Mouse (Mus musculus): Measurements from ENCODE around the gene Ldoc1. TPM values are rescaled to one million over a fixed set of nuclear protein-coding genes. Genes with fewer than 3 reads are reported as not detected.

The Ldoc1 gene
- total RNA-seq (2014; rRNA removed): 5.8 and 7.7 TPM in 2 replicates
- 11.8 and 12.2 TPM in 2 replicates for polyA plus RNA-seq (2015; fragmentation: Nextera tagmentation; extraction: Ambion mirVana)

DNA sequence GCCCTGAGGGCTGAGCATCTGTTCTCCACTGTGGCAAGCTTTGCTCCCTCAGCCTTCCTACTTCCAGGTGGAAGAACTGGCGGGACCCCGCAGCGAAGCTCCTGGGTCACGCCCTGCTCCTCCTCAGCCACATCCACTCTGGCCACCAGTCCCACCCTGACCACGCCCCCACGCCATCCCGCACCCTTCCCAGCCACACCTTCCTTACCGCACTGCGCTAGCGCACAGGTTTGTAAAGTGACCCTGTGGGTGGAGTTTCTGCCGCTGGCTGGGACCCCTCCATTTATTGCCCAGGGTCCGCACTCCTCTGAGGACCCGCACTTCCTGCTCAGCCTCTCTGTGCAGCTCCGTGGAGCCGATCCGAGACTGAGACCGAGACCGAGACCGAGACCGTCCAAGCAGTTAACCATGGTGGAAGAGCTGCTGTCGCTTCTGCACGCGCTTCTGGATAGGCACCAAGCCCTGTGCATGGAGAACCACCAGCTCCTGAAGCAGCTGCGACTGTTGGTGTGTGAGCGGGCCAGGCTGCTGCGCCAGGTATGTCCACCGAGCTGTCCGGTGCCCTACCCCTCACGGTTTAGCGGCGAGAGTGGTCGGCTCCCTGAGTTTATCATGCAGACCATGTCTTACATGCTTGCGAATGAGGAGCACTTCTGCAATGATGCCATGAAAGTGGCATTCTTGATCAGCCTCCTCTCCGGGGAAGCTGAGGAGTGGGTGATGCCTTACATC lies at the start of gene Ldoc1:
TSS of gene Ldoc1 (plus strand) at position 196 of the 732 bp plus-strand sequence.
- H3K4me1 ChIP-seq (ENCODE audit: insufficient read depth, low read length): no peaks in the 10 kb centered on the region
- H3K4me2 ChIP-seq (ENCODE audit: low read depth, low read length): peak within 1 kb of the TSS; percentile 56
- ATAC-seq (peak; percentile 45), DNase-seq (ENCODE audit: low spot score) (peak; percentile 1)
- no peak within 1 kb of the TSS for H3K27ac ChIP-seq
- peaks cover 3% of the 10 kb centered on the region; the same call in 1 of the 2 replicates for H3K9me3 ChIP-seq (ENCODE audit: low read length)
- no peaks in the 10 kb centered on the region for H3K36me3 ChIP-seq (ENCODE audit: insufficient read depth, low read length)
- H3K4me3 ChIP-seq (ENCODE audit: low read length): peak within 1 kb of the TSS; percentile 29
- H3K9ac ChIP-seq (replicated peaks; ENCODE audit: low read length): no peak within 1 kb of the TSS
- TF ChIP-seq CTCF (IDR thresholded peaks at IDR 0.05; ENCODE audit: low read depth): no peak
- H3K27me3 ChIP-seq (ENCODE audit: insufficient read depth, low read length): no peaks in the 10 kb centered on the region
- WGBS: 48% methylated on average over 34 of the region's 34 CpGs

- Histone ChIP-seq H3K9ac (replicated peaks; ENCODE audit: low read length) (no peak overlapping the region), H3K36me3 (ENCODE audit: insufficient read depth, low read length) (no peaks in the 10 kb centered on the region), H3K4me1 (ENCODE audit: insufficient read depth, low read length) (no peaks in the 10 kb centered on the region), H3K9me3 (ENCODE audit: low read length) (peaks cover 3% of the 10 kb centered on the region; the same call in 1 of the 2 replicates), H3K4me2 (ENCODE audit: low read depth, low read length) (no peak overlapping the region), H3K27ac (no peak overlapping the region), H3K4me3 (ENCODE audit: low read length) (no peak overlapping the region), H3K27me3 (ENCODE audit: insufficient read depth, low read length) (no peaks in the 10 kb centered on the region)
- ATAC-seq (no peak), DNase-seq (ENCODE audit: low spot score) (no peak)
- 91% methylated on average over 7 of the region's 7 CpGs for WGBS
- TF ChIP-seq CTCF (IDR thresholded peaks at IDR 0.05; ENCODE audit: low read depth): no peak
These were observed 834 bp downstream of the Ldoc1 start for GRCm38 (mm10) chrX:61710131-61710530.

DNA sequence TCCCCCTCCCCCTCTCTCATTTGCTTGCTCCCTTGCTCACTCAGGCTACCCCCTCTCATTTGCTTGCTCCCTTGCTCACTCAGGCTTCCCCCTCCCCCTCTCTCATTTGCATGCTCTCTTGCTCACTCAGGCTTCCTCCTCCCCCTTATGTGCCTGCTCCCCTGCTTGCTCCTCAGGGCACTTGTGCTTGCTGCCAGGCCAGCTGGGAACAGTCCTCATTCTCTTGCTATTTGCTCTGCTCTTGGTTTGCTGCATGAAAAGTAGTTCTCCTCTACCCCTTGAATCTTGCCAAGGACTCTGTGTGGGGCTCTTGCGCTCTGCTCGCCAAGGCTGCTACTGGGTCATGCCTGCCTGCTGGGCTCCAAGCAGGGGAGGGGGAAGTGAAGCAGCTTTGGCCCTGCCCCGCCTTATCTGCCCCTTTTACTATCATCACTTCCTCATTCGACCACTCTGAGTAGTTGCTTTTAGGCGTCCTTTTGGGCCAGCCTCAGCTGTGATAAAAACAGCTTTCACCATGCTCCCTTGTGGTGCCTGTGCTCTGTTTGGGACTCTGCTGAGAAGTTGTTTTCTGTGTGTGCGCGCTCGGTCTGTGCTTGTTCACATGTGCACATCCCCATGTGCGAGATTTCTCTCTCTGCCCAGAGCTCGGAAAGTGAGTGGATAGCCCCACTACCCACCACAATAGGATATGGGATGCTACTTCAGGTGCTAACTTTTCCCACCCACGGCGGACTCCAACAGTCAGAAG lies 13.2 kb downstream of the Ldoc1 start:
- peak overlapping the region; percentile 27; the same call in 1 of the 2 replicates for H3K4me2 ChIP-seq (ENCODE audit: low read depth, low read length)
- DNase-seq (ENCODE audit: low spot score) (peak; percentile 40), ATAC-seq (peak; percentile 85)
- no peaks in the 10 kb centered on the region for H3K36me3 ChIP-seq (ENCODE audit: insufficient read depth, low read length)
- H3K27me3 ChIP-seq (ENCODE audit: insufficient read depth, low read length): no peaks in the 10 kb centered on the region
- H3K4me1 ChIP-seq (ENCODE audit: insufficient read depth, low read length): no peaks in the 10 kb centered on the region
- H3K9me3 ChIP-seq (ENCODE audit: low read length): no peaks in the 10 kb centered on the region
- H3K9ac ChIP-seq (replicated peaks; ENCODE audit: low read length): no peak overlapping the region
- WGBS: 40% methylated on average over 12 of the region's 12 CpGs
- H3K27ac ChIP-seq: peak overlapping the region; percentile 4; the same call in 1 of the 2 replicates
- H3K4me3 ChIP-seq (ENCODE audit: low read length): no peak overlapping the region
- no peak for TF ChIP-seq CTCF (IDR thresholded peaks at IDR 0.05; ENCODE audit: low read depth)

DNA sequence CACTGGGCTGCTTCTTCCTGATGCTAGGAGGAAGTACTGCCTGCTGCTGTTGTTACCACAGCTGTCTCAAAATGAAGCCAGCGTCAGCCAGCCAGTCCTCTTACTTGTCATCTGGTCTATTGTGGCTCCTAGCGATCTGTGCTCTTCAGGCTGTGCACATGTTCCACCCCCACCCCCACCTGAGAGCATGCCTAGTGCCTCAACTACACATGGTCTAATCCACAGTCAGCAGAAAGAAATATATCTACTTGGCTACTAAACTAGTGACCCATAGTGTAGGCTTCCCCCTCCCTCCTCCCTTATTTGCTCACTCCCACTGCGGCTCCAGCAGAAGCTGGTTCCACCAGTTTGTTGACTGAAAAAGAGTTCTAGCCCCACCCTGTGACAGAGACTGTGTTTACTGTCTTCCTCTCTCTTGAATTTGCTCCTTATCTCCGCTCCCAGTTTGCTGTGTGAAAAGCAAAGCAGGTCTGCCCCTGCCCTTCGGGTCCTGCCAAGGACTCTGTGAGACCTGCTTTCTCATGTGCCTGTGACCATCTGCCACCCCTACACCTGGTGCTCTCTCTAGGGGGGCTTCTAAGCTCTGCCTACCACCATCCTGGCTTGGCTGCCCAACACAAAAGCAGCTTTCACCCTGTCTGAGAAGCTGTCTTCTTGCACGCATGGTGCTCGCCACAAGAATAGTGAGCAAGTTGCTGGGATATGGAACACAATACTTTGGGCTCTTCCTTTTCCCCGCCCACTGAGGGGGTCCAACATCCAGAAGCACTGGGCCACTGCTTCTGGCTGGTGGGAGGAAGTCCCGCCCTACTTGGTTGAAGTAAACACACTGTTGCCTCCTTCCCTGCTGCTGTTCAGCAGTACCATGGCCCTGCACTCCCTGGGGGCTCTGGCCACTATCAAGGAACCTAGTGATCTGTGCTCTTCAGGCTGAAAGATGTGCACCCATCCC lies 14.0 kb downstream of the Ldoc1 start:
- Histone ChIP-seq H3K4me3 (ENCODE audit: low read length) (no peak overlapping the region), H3K9me3 (ENCODE audit: low read length) (no peaks in the 10 kb centered on the region; the same call in 1 of the 2 replicates), H3K27ac (peak overlapping the region; percentile 4; the same call in 1 of the 2 replicates), H3K36me3 (ENCODE audit: insufficient read depth, low read length) (no peaks in the 10 kb centered on the region), H3K4me2 (ENCODE audit: low read depth, low read length) (peak overlapping the region; percentile 27; the same call in 1 of the 2 replicates), H3K9ac (replicated peaks; ENCODE audit: low read length) (no peak overlapping the region), H3K27me3 (ENCODE audit: insufficient read depth, low read length) (no peaks in the 10 kb centered on the region), H3K4me1 (ENCODE audit: insufficient read depth, low read length) (no peaks in the 10 kb centered on the region)
- TF ChIP-seq CTCF (IDR thresholded peaks at IDR 0.05; ENCODE audit: low read depth): no peak
- peak; percentile 49; the same call in 1 of the 2 replicates for ATAC-seq
- DNase-seq (ENCODE audit: low spot score): peak; percentile 2
- WGBS: 51% methylated on average over 9 of the region's 9 CpGs

DNA sequence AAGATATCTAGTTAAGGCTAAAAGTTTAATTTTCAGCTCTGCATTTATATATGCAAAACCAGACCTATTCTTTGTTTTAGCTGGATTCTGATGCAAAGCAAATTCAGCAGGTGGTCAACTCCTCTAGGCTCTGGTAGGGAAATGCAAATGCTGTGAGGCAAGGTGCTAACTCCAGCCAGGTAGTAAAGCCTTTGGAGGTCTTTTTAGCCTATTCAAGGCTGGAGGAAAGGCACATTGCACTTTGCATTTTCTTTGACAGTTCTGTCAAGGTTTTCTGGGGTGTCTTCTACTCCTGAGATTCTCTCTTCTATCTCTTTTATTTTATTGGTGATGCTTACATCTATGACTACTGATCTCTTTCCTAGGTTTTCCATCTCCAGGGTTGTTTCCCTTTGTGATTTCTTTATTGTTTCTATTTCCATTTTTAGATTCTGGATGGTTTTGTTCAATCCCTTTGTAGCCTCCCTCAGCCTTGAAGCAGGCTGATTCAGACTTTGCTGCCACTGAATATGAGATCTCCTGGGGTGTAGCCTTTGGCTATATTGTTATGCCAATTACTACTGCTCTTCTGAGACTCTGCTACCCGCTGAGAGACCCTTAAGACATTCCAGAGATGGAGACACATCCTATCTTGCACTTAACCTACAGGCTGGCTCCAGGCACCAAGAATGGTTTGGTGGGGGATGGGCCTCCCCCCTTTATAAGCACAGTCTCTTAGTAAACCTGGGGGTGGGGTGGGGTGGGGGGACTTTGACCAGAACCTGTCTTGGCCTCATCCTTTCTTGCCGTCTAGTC lies 18.4 kb downstream of the Ldoc1 start:
- WGBS: 37% methylated on average over 2 of the region's 2 CpGs

More for the DNA sequence above, 18.4 kb downstream of the Ldoc1 start:
- no peak overlapping the region for H3K4me2 ChIP-seq (ENCODE audit: low read depth, low read length)
- ATAC-seq (no peak), DNase-seq (ENCODE audit: low spot score) (no peak)
- H3K27me3 ChIP-seq (ENCODE audit: insufficient read depth, low read length): no peaks in the 10 kb centered on the region
- H3K36me3 ChIP-seq (ENCODE audit: insufficient read depth, low read length): no peaks in the 10 kb centered on the region
- no peaks in the 10 kb centered on the region for H3K4me1 ChIP-seq (ENCODE audit: insufficient read depth, low read length)
- no peaks in the 10 kb centered on the region; the same call in 1 of the 2 replicates for H3K9me3 ChIP-seq (ENCODE audit: low read length)
- no peak overlapping the region for H3K9ac ChIP-seq (replicated peaks; ENCODE audit: low read length)
- no peak overlapping the region for H3K4me3 ChIP-seq (ENCODE audit: low read length)
- TF ChIP-seq CTCF (IDR thresholded peaks at IDR 0.05; ENCODE audit: low read depth): no peak
- H3K27ac ChIP-seq: no peak overlapping the region

All from hindbrain, postnatal 0 days (tissue).